Mouse (Mus musculus) liver, postnatal 0 days (tissue): Measurements from ENCODE around the gene Cdkn3. TPM values are rescaled to one million over a fixed set of nuclear protein-coding genes. Genes with fewer than 3 reads are reported as not detected.

Source experiments
- ATAC-seq: fragments of 200-750 bp; cut with Nextera tagmentation; 2 replicates; pipeline ENCODE4 v1.8.0; 2017; ENCODE audit warnings: mild to moderate bottlenecking, moderate library complexity
- DNase-seq: peaks from one replicate; pipeline ENCODE4 v3.0.0-alpha.2; 2016
- H3K27ac ChIP-seq: fragments of 300-500 bp; sonication (generic); 2 replicates; pipeline ENCODE4 v1.5.1; 2014; ENCODE audit warnings: antibody characterized with exemption, moderate library complexity, mild to moderate bottlenecking, low read depth
- H3K27me3 ChIP-seq: fragments of 300-500 bp; sonication (generic); 2 replicates; pipeline ENCODE4 v1.6.1; 2014; ENCODE audit warnings: low read length, control low read depth, mixed read lengths; ENCODE audit not compliant: insufficient read depth
- H3K36me3 ChIP-seq: fragments of 300-500 bp; sonication (generic); replicated peaks from 2 replicates; pipeline ENCODE4 v1.6.1; 2014; ENCODE audit warnings: mild to moderate bottlenecking, control low read depth, low read length, moderate library complexity, mixed read lengths; ENCODE audit not compliant: insufficient read depth
- H3K4me1 ChIP-seq: fragments of 300-500 bp; sonication (generic); 2 replicates; pipeline ENCODE4 v1.6.1; 2014; ENCODE audit warnings: antibody characterized with exemption, mild to moderate bottlenecking, control low read depth; ENCODE audit not compliant: insufficient read depth
- H3K4me2 ChIP-seq: fragments of 300-500 bp; sonication (generic); 2 replicates; pipeline ENCODE4 v1.6.1; 2014; ENCODE audit warnings: low read depth, mild to moderate bottlenecking, low read length, moderate library complexity, mixed read lengths
- H3K4me3 ChIP-seq: fragments of 300-500 bp; sonication (generic); 2 replicates; pipeline ENCODE4 v1.5.1; 2014; ENCODE audit warnings: low read depth, low read length
- H3K9ac ChIP-seq: fragments of 300-500 bp; sonication (generic); replicated peaks from 2 replicates; pipeline ENCODE4 v1.6.1; 2014; ENCODE audit warnings: mild to moderate bottlenecking, moderate library complexity
- H3K9me3 ChIP-seq: fragments of 300-500 bp; sonication (generic); 2 replicates; pipeline ENCODE4 v1.6.1; 2016; ENCODE audit warnings: mild to moderate bottlenecking, control low read depth, low read length, mixed read lengths
- CTCF ChIP-seq: sonication (generic); IDR thresholded peaks from 2 replicates; pipeline ENCODE4 v1.5.1; 2016; ENCODE audit warnings: antibody characterized with exemption, low read depth
- EP300 ChIP-seq: IDR thresholded peaks from 2 replicates; pipeline ENCODE4 v1.6.1; 2016; ENCODE audit warnings: antibody characterized with exemption, low read depth, mild to moderate bottlenecking
- WGBS: fragments of 180-500 bp; shearing (Covaris S2); extraction: QIAGEN DNeasy Blood & Tissue Kit; methylation state at CpG from one replicate; pipeline ENCODE4 v1.1.7; 2014; ENCODE audit not compliant: insufficient replicate concordance; 5-methylcytosine and 5-hydroxymethylcytosine counted together
- polyA plus RNA-seq: library from polyadenylated mRNA; unstranded; fragments of >200 nt; fragmentation: Nextera tagmentation; extraction: Ambion mirVana; gene quantifications from 2 replicates; pipeline ENCODE4 v1.2.1, GENCODE M21; 2015

The Cdkn3 gene
- polyA plus RNA-seq, 1 experiment from 2014 or later = 70.1 TPM

- Histone ChIP-seq H3K4me2 (no peak overlapping the region), H3K9me3 (no peaks in the 10 kb centered on the region), H3K27ac (no peak overlapping the region), H3K4me3 (no peak overlapping the region), H3K4me1 (peaks cover 6% of the 10 kb centered on the region), H3K36me3 (peaks cover 4% of the 10 kb centered on the region; the same call in 1 of the 2 replicates), H3K27me3 (no peaks in the 10 kb centered on the region), H3K9ac (no peak overlapping the region)
- no peak for ATAC-seq
- DNase-seq = no peak
- no peak for TF ChIP-seq EP300
- no peak for TF ChIP-seq CTCF
- 73% methylated on average over 4 of the region's 4 CpGs for WGBS
Observed at GRCm38 (mm10) chr14:46803259-46803658, 42.9 kb downstream of the Cdkn3 start.

GRCm38 (mm10) chr14:46803791-46804190 lies 43.5 kb downstream of the Cdkn3 start:
- H3K9ac ChIP-seq = no peak overlapping the region

GRCm38 (mm10) chr14:46806186-46806585 lies 45.8 kb downstream of the Cdkn3 start:
- WGBS = 76% methylated on average over 5 of the region's 5 CpGs
- no peak for TF ChIP-seq CTCF
- no peak for TF ChIP-seq EP300

More at GRCm38 (mm10) chr14:46803791-46804190, 43.5 kb downstream of the Cdkn3 start:
- DNase-seq (no peak), ATAC-seq (no peak)
- no peak overlapping the region for H3K4me3 ChIP-seq
- H3K27ac ChIP-seq = no peak overlapping the region
- peaks cover 6% of the 10 kb centered on the region for H3K4me1 ChIP-seq
- H3K27me3 ChIP-seq = no peaks in the 10 kb centered on the region
- no peak overlapping the region for H3K4me2 ChIP-seq
- TF ChIP-seq CTCF (no peak), EP300 (no peak)
- peaks cover 6% of the 10 kb centered on the region; the same call in 1 of the 2 replicates for H3K36me3 ChIP-seq
- H3K9me3 ChIP-seq = no peaks in the 10 kb centered on the region
- WGBS = 55% methylated on average over 1 of the region's 1 CpGs

GRCm38 (mm10) chr14:46807927-46808326 lies 47.6 kb downstream of the Cdkn3 start:
- 50% methylated on average over 3 of the region's 3 CpGs for WGBS
- Histone ChIP-seq H3K9ac (no peak overlapping the region), H3K4me2 (no peak overlapping the region), H3K27ac (no peak overlapping the region), H3K4me3 (no peak overlapping the region), H3K36me3 (peaks cover 37% of the 10 kb centered on the region), H3K9me3 (no peaks in the 10 kb centered on the region), H3K27me3 (no peaks in the 10 kb centered on the region), H3K4me1 (peaks cover 3% of the 10 kb centered on the region)
- no peak for ATAC-seq
- no peak for DNase-seq
- TF ChIP-seq CTCF (no peak), EP300 (no peak)

More at GRCm38 (mm10) chr14:46806186-46806585, 45.8 kb downstream of the Cdkn3 start:
- Histone ChIP-seq H3K4me2 (no peak overlapping the region), H3K9me3 (no peaks in the 10 kb centered on the region), H3K9ac (no peak overlapping the region), H3K27ac (no peak overlapping the region), H3K27me3 (no peaks in the 10 kb centered on the region), H3K36me3 (peaks cover 23% of the 10 kb centered on the region), H3K4me3 (no peak overlapping the region), H3K4me1 (peaks cover 3% of the 10 kb centered on the region)
- DNase-seq (no peak), ATAC-seq (0 out of 2 replicates have a peak, but pooled peaks have one; percentile 10)

- 51% methylated on average over 6 of the region's 6 CpGs for WGBS
- H3K36me3 ChIP-seq = peaks cover 48% of the 10 kb centered on the region
- H3K4me2 ChIP-seq = no peak overlapping the region
- TF ChIP-seq CTCF = no peak
- TF ChIP-seq EP300 = no peak
- no peak overlapping the region for H3K9ac ChIP-seq
- no peaks in the 10 kb centered on the region for H3K27me3 ChIP-seq
- H3K9me3 ChIP-seq = no peaks in the 10 kb centered on the region
- DNase-seq = no peak
- no peak overlapping the region for H3K27ac ChIP-seq
- H3K4me3 ChIP-seq = no peak overlapping the region
- ATAC-seq = peak; percentile 53; the same call in 1 of the 2 replicates
- peaks cover 13% of the 10 kb centered on the region for H3K4me1 ChIP-seq
Observed at GRCm38 (mm10) chr14:46815640-46816039, 55.3 kb downstream of the Cdkn3 start.

GRCm38 (mm10) chr14:46816916-46817622 lies 56.7 kb downstream of the Cdkn3 start:
- no peaks in the 10 kb centered on the region for H3K27me3 ChIP-seq
- 78% methylated on average over 8 of the region's 8 CpGs for WGBS
- H3K9ac ChIP-seq = no peak overlapping the region
- no peaks in the 10 kb centered on the region for H3K9me3 ChIP-seq
- no peak overlapping the region for H3K4me3 ChIP-seq
- H3K4me2 ChIP-seq = no peak overlapping the region
- H3K27ac ChIP-seq = no peak overlapping the region
- peak; percentile 30; the same call in 1 of the 2 replicates for ATAC-seq
- H3K36me3 ChIP-seq = peaks cover 36% of the 10 kb centered on the region
- peaks cover 16% of the 10 kb centered on the region for H3K4me1 ChIP-seq
- TF ChIP-seq CTCF = no peak
- TF ChIP-seq EP300 = no peak
- no peak for DNase-seq
